Comparison of ENCODE assay signal across 7 mouse cellular contexts in genomic region chrX:8096068-8096786, GRCm38 (mm10). TPM values are rescaled to one million over a fixed set of nuclear protein-coding genes. Genes with fewer than 3 reads are reported as not detected.
A peak's percentile ranks its signal among the peaks of the same experiment; 100 is the strongest.
DNase-seq lines count a peak whose midpoint lies in the region; ATAC-seq and TF ChIP-seq lines count a peak whose summit lies in the region.
"Not testable (repeated sequence)": the region's sequence is repeated elsewhere in the genome, so short reads cannot be mapped to it uniquely, and the experiment has no call there.

No protein-coding gene starts in this region.

- 3% methylated on average over 26 of the region's 48 CpGs for WGBS in forebrain, embryonic 12.5 days
- 15% methylated on average over 23 of the region's 48 CpGs for whole genome bisulfite sequencing in heart, embryonic 14.5 days
- 25% methylated on average over 8 of the region's 48 CpGs for WGBS in kidney, embryonic 14.5 days
- WGBS in limb, embryonic 14.5 days = 29% methylated on average over 6 of the region's 48 CpGs
- WGBS in midbrain, embryonic 12.5 days = 23% methylated on average over 2 of the region's 48 CpGs

- H3K4me2 ChIP-seq in forebrain, embryonic 12.5 days = peak overlapping the region; percentile 45
- H3K4me2 ChIP-seq in heart, embryonic 14.5 days (ENCODE audit: low read length) = peak overlapping the region; percentile 47
- H3K4me2 ChIP-seq in kidney, embryonic 14.5 days (replicated peaks; ENCODE audit: low read depth, low read length) = peak overlapping the region; percentile 36
- peak overlapping the region; percentile 41 for H3K4me2 ChIP-seq in limb, embryonic 14.5 days (replicated peaks; ENCODE audit: low read depth, low read length, severe bottlenecking)
- peak overlapping the region; percentile 47 for H3K4me2 ChIP-seq in midbrain, embryonic 12.5 days (replicated peaks)

- not testable (repeated sequence) for H3K9ac ChIP-seq in forebrain, embryonic 12.5 days; midbrain, embryonic 12.5 days (replicated peaks)
- peak overlapping the region; percentile 49 for H3K9ac ChIP-seq in heart, embryonic 14.5 days (ENCODE audit: low read length)
- 0 out of 2 replicates have a peak overlapping the region, but pooled peaks have one; percentile 28 for H3K9ac ChIP-seq in kidney, embryonic 14.5 days (ENCODE audit: low read depth, low read length)
- H3K9ac ChIP-seq in limb, embryonic 14.5 days (ENCODE audit: low read depth, low read length, severe bottlenecking) = 0 out of 2 replicates have a peak overlapping the region, but pooled peaks have one; percentile 12

- TF ChIP-seq POLR2A in limb, embryonic 14.5 days (IDR thresholded peaks at IDR 0.05; ENCODE audit: borderline replicate concordance, extremely low read depth, insufficient read depth, insufficient read length) = not testable (repeated sequence)

- H3K9me3 ChIP-seq in forebrain, embryonic 12.5 days; heart, embryonic 14.5 days (ENCODE audit: control insufficient read depth, low read length); kidney, embryonic 14.5 days (ENCODE audit: control insufficient read depth, low read length); limb, embryonic 14.5 days (ENCODE audit: control insufficient read depth, low read length); midbrain, embryonic 12.5 days: not testable (repeated sequence)

- H3K27me3 ChIP-seq in forebrain, embryonic 12.5 days; heart, embryonic 14.5 days (ENCODE audit: control insufficient read depth, insufficient read depth, low read length); kidney, embryonic 14.5 days (ENCODE audit: control insufficient read depth, insufficient read depth, low read length); limb, embryonic 14.5 days (ENCODE audit: control insufficient read depth, insufficient read depth, low read length); midbrain, embryonic 12.5 days: not testable (repeated sequence)

- not testable (repeated sequence) for H3K36me3 ChIP-seq in forebrain, embryonic 12.5 days (replicated peaks); heart, embryonic 14.5 days (ENCODE audit: control insufficient read depth, insufficient read depth, low read length); kidney, embryonic 14.5 days (ENCODE audit: control insufficient read depth, insufficient read depth, low read length); limb, embryonic 14.5 days (ENCODE audit: control insufficient read depth, insufficient read depth, low read length); midbrain, embryonic 12.5 days

- peak; percentile 90 for ATAC-seq in forebrain, embryonic 12.5 days (ENCODE audit: low FRiP score)
- peak; percentile 95 for ATAC-seq in heart, embryonic 14.5 days (ENCODE audit: insufficient number of reproducible peaks, insufficient read depth, low FRiP score, low read depth)
- ATAC-seq in kidney, embryonic 14.5 days (ENCODE audit: low FRiP score, low TSS enrichment) = peak; percentile 94
- ATAC-seq in limb, embryonic 14.5 days (ENCODE audit: low FRiP score, low read depth) = peak; percentile 95
- ATAC-seq in midbrain, embryonic 12.5 days (ENCODE audit: low FRiP score, low read depth) = peak; percentile 89

- peak overlapping the region; percentile 82 for H3K27ac ChIP-seq in brown adipose tissue, adult 24 weeks (replicated peaks; ENCODE audit: low read depth, low read length)
- H3K27ac ChIP-seq in forebrain, embryonic 12.5 days; kidney, embryonic 14.5 days (ENCODE audit: low read depth, low read length); limb, embryonic 14.5 days (replicated peaks; ENCODE audit: low read depth, low read length); midbrain, embryonic 12.5 days (replicated peaks): not testable (repeated sequence)
- H3K27ac ChIP-seq in heart, embryonic 14.5 days (replicated peaks in 1 of 2; ENCODE audit: control insufficient read depth in 1 of 2, insufficient read depth in 1 of 2, low read depth in 2 of 2, low read length in 2 of 2) = peak overlapping the region in 1 of 2 experiments; percentile 70; a peak in 2 of 4 replicates

- H3K4me1 ChIP-seq in brown adipose tissue, adult 24 weeks (ENCODE audit: control insufficient read depth, insufficient read depth, insufficient read length, low read length); heart, embryonic 14.5 days (ENCODE audit: control insufficient read depth in 2 of 2, insufficient read depth in 2 of 2, low read length in 2 of 2); kidney, embryonic 14.5 days (ENCODE audit: control insufficient read depth, insufficient read depth, low read length); limb, embryonic 14.5 days (ENCODE audit: control insufficient read depth, insufficient read depth, low read length); midbrain, embryonic 12.5 days: not testable (repeated sequence)
- peaks cover 12% of the 10 kb centered on the region for H3K4me1 ChIP-seq in forebrain, embryonic 12.5 days

- peak overlapping the region; percentile 38 for H3K4me3 ChIP-seq in brown adipose tissue, adult 24 weeks (ENCODE audit: insufficient read depth, low read depth, low read length)
- peak overlapping the region; percentile 25 for H3K4me3 ChIP-seq in forebrain, embryonic 12.5 days (replicated peaks)
- peak overlapping the region; percentile 21 to 27 for H3K4me3 ChIP-seq in heart, embryonic 14.5 days (ENCODE audit: control insufficient read depth in 1 of 2, insufficient read depth in 1 of 2, low read depth in 1 of 2, low read length in 2 of 2)
- peak overlapping the region; percentile 28 for H3K4me3 ChIP-seq in kidney, embryonic 14.5 days (ENCODE audit: low read length)
- H3K4me3 ChIP-seq in limb, embryonic 14.5 days (replicated peaks; ENCODE audit: low read length) = peak overlapping the region; percentile 28
- peak overlapping the region; percentile 27 for H3K4me3 ChIP-seq in midbrain, embryonic 12.5 days

- not testable (repeated sequence) for DNase-seq in limb, embryonic 14.5 days (ENCODE audit: low spot score)
- DNase-seq in spleen, adult 12 weeks (ENCODE audit: low spot score) = peak; percentile 81

RNA-seq across cellular contexts. Expression of gene Was, which starts 5.9 kb away (rescaled TPM):
- 1.1 and 1.5 TPM in 2 replicates for polyA plus RNA-seq in brown adipose tissue, adult 24 weeks (2012; ENCODE audit: insufficient read depth, insufficient read length, missing spikeins)
- polyA plus RNA-seq in forebrain, embryonic 12.5 days (2016; fragmentation: Nextera tagmentation; extraction: Ambion mirVana) = 0.09 and 0.17 TPM in 2 replicates
- polyA plus RNA-seq in heart, embryonic 14.5 days (2014; fragmentation: Nextera tagmentation; extraction: Ambion mirVana) = 0.24 and 0.54 TPM in 2 replicates
- polyA plus RNA-seq in kidney, embryonic 14.5 days (2014; fragmentation: Nextera tagmentation; extraction: Ambion mirVana) = 0.27 and 0.51 TPM in 2 replicates
- 2.6 and 3.5 TPM in 2 replicates for polyA plus RNA-seq in limb, embryonic 14.5 days (2012; rRNA removed)
- polyA plus RNA-seq in limb, embryonic 14.5 days (2014; fragmentation: Nextera tagmentation; extraction: Ambion mirVana) = 0.92 and 0.97 TPM in 2 replicates
- 0.22 and 0.26 TPM in 2 replicates for polyA plus RNA-seq in midbrain, embryonic 12.5 days (2016; fragmentation: Nextera tagmentation; extraction: Ambion mirVana)

RNA-seq across cellular contexts. Expression of gene Suv39h1, which starts 21.7 kb away (rescaled TPM):
- polyA plus RNA-seq in brown adipose tissue, adult 24 weeks (2012; ENCODE audit: insufficient read depth, insufficient read length, missing spikeins) = 1.6 and 2.6 TPM in 2 replicates
- polyA plus RNA-seq in forebrain, embryonic 12.5 days (2016; fragmentation: Nextera tagmentation; extraction: Ambion mirVana) = 83.3 and 87.9 TPM in 2 replicates
- 28.4 and 28.9 TPM in 2 replicates for polyA plus RNA-seq in heart, embryonic 14.5 days (2014; fragmentation: Nextera tagmentation; extraction: Ambion mirVana)
- polyA plus RNA-seq in kidney, embryonic 14.5 days (2014; fragmentation: Nextera tagmentation; extraction: Ambion mirVana) = 52.0 and 79.3 TPM in 2 replicates
- polyA plus RNA-seq in limb, embryonic 14.5 days (2012; rRNA removed) = 65.3 and 67.4 TPM in 2 replicates
- 51.9 and 56.1 TPM in 2 replicates for polyA plus RNA-seq in limb, embryonic 14.5 days (2014; fragmentation: Nextera tagmentation; extraction: Ambion mirVana)
- 68.5 and 70.3 TPM in 2 replicates for polyA plus RNA-seq in midbrain, embryonic 12.5 days (2016; fragmentation: Nextera tagmentation; extraction: Ambion mirVana)

RNA-seq across cellular contexts. Expression of gene Wdr13, which starts 36.5 kb away (rescaled TPM):
- polyA plus RNA-seq in brown adipose tissue, adult 24 weeks (2012; ENCODE audit: insufficient read depth, insufficient read length, missing spikeins) = 19.6 and 24.5 TPM in 2 replicates
- 38.6 and 39.1 TPM in 2 replicates for polyA plus RNA-seq in forebrain, embryonic 12.5 days (2016; fragmentation: Nextera tagmentation; extraction: Ambion mirVana)
- polyA plus RNA-seq in heart, embryonic 14.5 days (2014; fragmentation: Nextera tagmentation; extraction: Ambion mirVana) = 22.7 and 26.0 TPM in 2 replicates
- polyA plus RNA-seq in kidney, embryonic 14.5 days (2014; fragmentation: Nextera tagmentation; extraction: Ambion mirVana) = 19.3 and 21.3 TPM in 2 replicates
- polyA plus RNA-seq in limb, embryonic 14.5 days (2012; rRNA removed) = 90.6 and 127 TPM in 2 replicates
- polyA plus RNA-seq in limb, embryonic 14.5 days (2014; fragmentation: Nextera tagmentation; extraction: Ambion mirVana) = 18.7 and 19.7 TPM in 2 replicates
- polyA plus RNA-seq in midbrain, embryonic 12.5 days (2016; fragmentation: Nextera tagmentation; extraction: Ambion mirVana) = 39.5 and 44.6 TPM in 2 replicates

RNA-seq across cellular contexts. Expression of gene Rbm3, which starts 49.5 kb away (rescaled TPM):
- polyA plus RNA-seq in brown adipose tissue, adult 24 weeks (2012; ENCODE audit: insufficient read depth, insufficient read length, missing spikeins) = 188 and 247 TPM in 2 replicates
- polyA plus RNA-seq in forebrain, embryonic 12.5 days (2016; fragmentation: Nextera tagmentation; extraction: Ambion mirVana) = 484 and 498 TPM in 2 replicates
- polyA plus RNA-seq in heart, embryonic 14.5 days (2014; fragmentation: Nextera tagmentation; extraction: Ambion mirVana) = 317 and 375 TPM in 2 replicates
- 606 and 668 TPM in 2 replicates for polyA plus RNA-seq in kidney, embryonic 14.5 days (2014; fragmentation: Nextera tagmentation; extraction: Ambion mirVana)
- polyA plus RNA-seq in limb, embryonic 14.5 days (2012; rRNA removed) = 355 and 465 TPM in 2 replicates
- 496 and 541 TPM in 2 replicates for polyA plus RNA-seq in limb, embryonic 14.5 days (2014; fragmentation: Nextera tagmentation; extraction: Ambion mirVana)
- 397 and 431 TPM in 2 replicates for polyA plus RNA-seq in midbrain, embryonic 12.5 days (2016; fragmentation: Nextera tagmentation; extraction: Ambion mirVana)
